Mouse (Mus musculus): ENCODE measurements around the gene Fam131a.

Fam131a gene

DNA sequence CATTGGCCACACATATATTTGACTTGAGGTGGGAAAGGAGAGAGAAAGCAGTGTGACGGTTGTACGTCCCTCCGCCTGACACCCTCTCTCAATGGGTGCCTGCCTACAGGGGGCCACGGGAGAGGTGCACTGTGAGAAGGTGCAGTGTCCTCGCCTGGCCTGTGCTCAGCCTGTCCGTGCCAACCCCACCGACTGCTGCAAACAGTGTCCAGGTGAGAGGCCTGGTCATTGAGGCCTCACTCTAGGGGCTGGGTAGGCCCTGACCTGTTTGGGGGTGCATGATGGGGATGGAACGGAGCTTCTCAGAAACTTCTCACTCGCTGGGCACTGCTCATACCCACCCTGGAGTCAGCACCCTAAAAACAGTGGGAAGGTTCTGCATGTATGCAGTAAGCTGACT is 46.8 kb downstream of the Fam131a start:
- DNase-seq (ENCODE audit: low spot score): no peak

DNA sequence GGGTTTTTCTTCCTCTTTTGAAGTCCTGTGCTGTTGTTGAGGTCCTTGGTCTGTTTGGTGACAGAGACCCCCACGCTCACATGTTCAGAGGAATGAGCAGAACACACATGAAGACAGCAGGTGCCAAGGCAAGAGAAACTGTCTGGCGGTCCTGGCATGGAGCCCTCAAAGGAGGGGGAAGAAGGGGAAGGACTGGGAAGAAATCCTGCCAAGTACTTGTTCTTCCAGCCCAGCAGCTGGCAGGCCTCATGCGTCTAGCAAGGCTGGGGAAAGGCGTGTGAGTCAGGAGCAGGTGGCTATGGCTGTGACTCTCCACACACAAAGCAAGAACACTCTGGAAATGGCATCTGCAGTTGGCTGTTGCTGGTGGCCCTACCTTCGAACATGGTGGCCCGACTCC is 53.6 kb downstream of the Fam131a start:
- DNase-seq (ENCODE audit: low spot score): peak; percentile 79

DNA sequence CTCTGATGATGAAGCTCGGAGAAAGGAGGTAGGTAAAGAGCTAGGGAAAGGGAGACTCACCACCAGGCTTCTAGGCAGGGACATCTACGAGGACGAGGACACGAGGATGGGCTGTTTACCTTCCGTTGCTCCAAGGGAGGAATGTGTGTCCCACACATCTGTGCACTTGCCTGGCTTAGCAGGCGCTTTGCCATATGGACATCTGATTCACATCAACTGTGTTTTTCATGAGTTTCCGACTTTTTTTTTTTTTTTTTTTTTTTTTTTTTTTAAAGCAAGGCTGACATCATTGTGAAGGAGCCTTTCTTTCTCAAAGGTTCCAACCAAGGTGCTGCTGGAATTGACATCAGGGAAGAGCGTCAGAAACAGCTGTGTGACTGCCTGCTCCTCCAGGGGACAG is 57.5 kb downstream of the Fam131a start:
- no peak for DNase-seq (ENCODE audit: low spot score)

Measured in layer of hippocampus, adult 11-12 months (tissue).